Mouse (Mus musculus) right cerebral cortex, postnatal 36 days (tissue): ENCODE measurements around the gene Thsd4.
"Not testable (repeated sequence)": the region's sequence is repeated elsewhere in the genome, so short reads cannot be mapped to it uniquely, and the experiment has no call there.

ENCODE experiments used
- DNase-seq, 2 experiments: peaks; one replicate each; pipeline ENCODE4 v3.0.0; 2022; ENCODE audit warnings: low spot score in 2 of 2, mixed read lengths in 1 of 2

Thsd4 gene

DNA sequence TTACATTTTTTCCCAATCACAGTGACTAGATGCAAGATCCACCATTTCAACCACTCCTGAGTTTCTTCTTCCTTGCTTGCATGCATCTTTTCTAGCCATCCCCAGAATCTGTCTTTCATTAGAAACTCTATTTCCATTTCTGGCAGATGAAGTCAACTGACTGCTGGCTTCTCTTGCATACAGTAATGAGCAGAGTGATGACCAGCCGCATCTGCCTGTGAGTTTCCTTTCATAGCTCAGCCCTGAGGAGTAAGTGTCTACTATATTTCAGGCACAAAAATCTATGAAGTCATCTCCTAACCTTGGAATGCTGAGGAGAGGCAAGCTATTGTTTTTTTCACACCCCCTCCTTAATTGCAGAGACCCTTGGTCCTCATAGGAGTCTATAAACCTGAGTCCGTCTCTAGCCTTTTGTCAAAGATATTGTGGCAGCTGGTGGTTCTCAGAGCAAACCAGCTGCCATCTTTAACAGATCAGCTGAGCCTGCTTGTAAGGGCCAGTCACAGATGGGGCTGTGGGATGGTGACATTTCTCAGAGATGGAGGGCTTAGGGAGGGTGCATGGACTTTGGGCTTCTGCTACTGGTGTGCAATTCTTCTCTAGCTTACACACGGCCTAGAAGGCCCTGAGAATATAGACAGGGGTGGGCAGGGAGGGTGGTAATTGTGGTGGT lies 535.8 kb downstream of the Thsd4 start:
- DNase-seq = peak in 1 of 2 experiments; percentile 39

GRCm38 (mm10) chr9:59981116-59981515 lies 540.7 kb downstream of the Thsd4 start:
- DNase-seq = no peak

GRCm38 (mm10) chr9:59971263-59971662 lies 550.6 kb downstream of the Thsd4 start:
- no peak for DNase-seq

GRCm38 (mm10) chr9:59969383-59969782 lies 552.5 kb downstream of the Thsd4 start:
- DNase-seq = peak in 1 of 2 experiments; percentile 51

- DNase-seq = no peak
These were observed 556.8 kb downstream of the Thsd4 start for GRCm38 (mm10) chr9:59965046-59965445.

- peak; percentile 35 to 68 for DNase-seq
These were observed 557.5 kb downstream of the Thsd4 start for GRCm38 (mm10) chr9:59964367-59964766.

GRCm38 (mm10) chr9:59961201-59961955 lies 560.5 kb downstream of the Thsd4 start:
- DNase-seq = no peak

- DNase-seq = no peak
These were observed 561.3 kb downstream of the Thsd4 start, which contains the start of gene Nr2e3 for GRCm38 (mm10) chr9:59960559-59960958. TSS of gene Nr2e3 (minus strand) at chr9:59960659.

- DNase-seq = peak; percentile 30 to 49
These were observed 562.6 kb downstream of the Thsd4 start for GRCm38 (mm10) chr9:59959276-59959675.

DNA sequence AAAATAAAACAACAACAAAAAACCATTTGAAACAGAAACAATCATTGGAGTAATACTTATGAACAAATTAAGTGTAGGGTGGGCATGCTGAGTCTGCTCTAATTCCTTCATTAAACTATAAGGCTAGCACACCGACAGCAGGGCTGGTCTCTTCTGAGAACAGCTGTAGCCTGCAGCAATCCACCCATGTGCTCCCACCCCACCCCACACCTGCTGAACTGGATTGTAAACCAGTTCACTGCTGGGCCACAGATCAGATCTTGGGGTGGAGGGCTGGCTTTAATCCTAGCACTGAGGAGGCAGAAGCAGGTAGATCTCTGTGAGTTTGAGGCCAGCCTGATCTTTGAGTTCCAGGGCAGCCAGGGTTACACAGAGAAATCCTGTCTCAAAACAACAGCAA lies 563.7 kb downstream of the Thsd4 start:
- DNase-seq = not testable (repeated sequence)

GRCm38 (mm10) chr9:59956496-59956895 lies 565.4 kb downstream of the Thsd4 start:
- DNase-seq = no peak

GRCm38 (mm10) chr9:59955692-59956091 lies 566.2 kb downstream of the Thsd4 start:
- no peak for DNase-seq

DNA sequence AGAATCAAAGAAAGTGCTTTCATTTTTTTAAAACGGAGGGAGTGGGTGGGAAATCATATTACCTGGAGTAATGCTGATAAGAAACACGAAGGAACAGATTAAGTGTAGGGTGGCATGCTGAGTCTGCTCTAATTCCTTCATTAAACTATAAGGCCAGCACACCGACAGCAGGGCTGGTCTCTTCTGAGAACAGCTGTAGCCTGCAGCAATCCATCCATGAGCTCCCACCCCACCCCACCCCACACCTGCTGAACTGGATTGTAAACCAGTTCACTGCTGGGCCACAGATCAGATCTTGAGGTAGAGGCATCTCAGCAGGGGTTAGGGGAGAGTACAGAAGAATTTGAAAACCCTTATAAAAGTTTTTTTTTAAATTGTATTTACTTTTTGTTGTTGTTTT lies 566.6 kb downstream of the Thsd4 start:
- DNase-seq = no peak

DNA sequence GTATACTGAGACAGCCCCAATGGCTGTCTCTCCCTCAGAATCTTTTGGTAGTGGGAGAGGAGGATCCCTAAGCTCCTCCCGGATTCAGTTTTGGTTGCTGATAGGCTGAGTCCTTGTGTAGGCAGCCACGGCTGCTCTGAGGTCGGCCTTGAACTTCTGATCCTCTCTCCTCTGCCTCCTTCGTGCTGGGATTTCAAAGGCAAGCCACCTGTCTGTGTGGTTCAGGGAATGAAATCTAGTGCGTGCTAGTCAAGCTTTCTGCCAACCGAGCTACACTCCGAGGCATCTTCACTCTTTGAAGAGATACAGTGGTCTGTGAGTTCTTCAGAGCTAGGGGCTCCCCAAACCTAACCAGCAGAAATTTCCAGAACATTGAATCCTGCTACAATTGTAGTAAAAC lies 568.3 kb downstream of the Thsd4 start:
- no peak for DNase-seq

DNA sequence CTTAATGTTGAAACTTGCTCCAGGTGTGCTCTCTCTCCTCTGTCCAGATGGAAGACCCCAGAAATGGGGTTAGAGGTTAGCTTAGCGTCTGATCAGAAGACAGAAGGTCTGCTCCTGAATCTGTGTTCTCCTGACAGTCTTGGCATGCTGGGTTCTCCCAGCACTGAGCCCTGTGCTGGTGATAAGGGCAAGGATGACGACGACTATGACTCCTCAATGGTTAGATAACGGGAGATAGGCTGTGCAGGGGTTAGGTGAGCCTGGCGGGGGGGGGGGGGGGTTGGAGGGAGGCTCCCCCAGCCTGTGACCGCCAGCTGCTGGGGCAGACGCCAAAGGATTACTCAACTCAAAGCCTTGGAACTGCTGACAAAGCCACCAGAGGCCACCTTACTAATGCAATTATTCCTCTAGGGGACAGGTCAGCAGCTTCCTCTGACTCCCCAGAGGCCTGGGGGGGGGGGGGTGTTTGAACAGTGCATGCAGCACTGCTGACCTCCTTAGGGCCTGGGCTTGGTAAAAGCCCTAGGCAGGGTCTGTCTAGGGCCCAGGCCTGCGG lies 569.3 kb downstream of the Thsd4 start:
- DNase-seq = no peak

DNA sequence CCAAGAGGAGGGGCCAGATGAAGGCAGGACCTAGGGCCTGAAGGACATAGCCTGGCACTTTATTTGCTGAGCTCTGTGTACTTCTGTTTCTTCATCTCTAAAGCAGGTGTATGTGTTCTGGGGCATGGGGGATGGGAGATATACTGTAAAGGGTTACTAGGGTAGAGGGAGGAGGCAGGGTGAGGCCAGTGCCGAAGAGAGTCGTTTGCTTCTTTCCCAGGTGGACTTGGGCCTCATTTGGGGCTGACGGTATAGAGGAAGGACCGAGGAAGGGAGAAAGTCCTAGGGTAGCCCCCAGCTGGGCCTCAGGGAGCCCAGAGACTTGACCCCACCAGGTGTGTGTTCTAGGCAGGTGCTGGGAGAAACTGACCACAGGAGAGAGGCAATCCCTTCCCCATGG lies 569.9 kb downstream of the Thsd4 start:
- DNase-seq = no peak

DNA sequence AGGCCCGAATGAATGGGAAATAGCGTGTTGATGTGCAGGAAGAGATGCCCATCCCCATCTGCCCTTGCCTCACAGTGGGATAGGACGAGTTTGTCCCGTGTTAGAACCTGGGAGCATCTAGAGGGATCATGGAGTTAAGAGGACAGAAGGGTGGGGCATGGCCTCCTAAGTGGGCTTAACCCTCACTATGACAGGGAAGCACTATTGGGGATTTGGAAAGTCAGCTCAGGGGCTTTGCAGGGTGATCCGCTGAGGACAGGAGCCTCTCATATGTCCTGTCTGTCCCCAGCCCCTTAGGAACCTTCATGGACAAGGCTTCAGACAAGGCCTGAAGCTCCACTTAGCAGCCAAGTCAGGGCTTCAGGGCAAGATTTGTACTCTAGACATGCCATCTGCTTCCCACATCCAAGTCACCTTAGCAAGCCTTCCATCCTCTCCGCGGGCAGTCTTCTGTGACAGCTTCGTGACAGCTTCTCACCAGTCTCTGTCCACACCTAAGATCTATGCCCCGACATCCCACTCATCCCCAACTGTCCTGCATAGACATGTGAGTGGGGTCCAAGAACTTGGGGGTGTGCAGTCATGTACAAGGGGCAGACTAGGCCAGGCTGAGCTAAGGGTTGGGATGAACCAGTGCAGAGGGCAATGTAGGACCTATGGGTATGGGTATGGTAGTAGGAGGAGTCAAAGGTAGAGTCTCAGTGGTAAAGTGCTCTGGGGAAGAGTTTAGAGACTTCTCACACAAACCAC lies 570.7 kb downstream of the Thsd4 start:
- DNase-seq = no peak

DNA sequence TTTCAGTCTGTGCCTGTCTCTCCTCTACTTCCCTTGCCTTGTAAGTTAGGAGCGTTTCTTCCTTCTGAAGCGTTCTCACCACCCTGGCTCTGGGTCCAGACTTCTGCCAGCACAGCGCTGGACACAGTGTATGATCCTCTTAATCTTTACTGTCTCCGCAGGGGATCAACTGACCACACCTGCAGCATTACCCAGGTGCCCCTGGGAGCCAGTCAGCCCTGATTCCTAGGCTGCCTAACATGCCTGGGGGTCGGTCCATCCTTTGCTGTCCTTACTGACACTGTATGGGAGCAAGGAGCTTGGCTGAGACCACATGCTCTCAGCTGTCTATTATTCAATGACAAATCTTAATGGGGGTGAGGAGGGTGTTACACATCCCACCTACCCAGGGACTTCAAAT lies 571.9 kb downstream of the Thsd4 start:
- no peak for DNase-seq

GRCm38 (mm10) chr9:59949511-59949910 lies 572.3 kb downstream of the Thsd4 start:
- no peak for DNase-seq

DNA sequence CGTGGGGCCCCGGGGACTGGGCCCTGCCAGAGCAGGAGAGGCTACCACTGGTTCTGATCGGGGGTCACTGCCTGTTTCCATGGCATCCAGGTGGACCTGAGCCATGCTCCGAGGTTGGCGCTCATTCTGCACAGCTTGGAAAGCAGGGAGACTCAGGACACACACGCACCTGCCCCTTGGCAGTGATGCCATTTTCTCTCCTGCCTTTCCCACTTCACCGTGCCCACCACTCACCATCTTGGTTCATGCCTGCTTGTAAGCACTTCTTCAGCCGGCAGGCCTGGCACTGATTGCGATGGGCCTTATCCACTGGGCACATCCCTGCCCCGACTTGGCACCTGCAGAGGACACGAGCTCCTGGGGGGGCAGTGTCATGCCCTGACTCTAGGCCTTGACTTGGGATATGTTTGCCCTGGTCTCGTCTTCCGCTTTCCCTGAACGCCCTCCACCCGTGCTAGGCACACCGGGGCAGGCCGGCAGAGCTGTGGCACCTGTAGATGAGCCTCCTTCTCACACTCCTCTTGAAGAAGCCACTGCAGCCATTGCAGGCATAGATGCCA lies 573.1 kb downstream of the Thsd4 start:
- DNase-seq = no peak

DNA sequence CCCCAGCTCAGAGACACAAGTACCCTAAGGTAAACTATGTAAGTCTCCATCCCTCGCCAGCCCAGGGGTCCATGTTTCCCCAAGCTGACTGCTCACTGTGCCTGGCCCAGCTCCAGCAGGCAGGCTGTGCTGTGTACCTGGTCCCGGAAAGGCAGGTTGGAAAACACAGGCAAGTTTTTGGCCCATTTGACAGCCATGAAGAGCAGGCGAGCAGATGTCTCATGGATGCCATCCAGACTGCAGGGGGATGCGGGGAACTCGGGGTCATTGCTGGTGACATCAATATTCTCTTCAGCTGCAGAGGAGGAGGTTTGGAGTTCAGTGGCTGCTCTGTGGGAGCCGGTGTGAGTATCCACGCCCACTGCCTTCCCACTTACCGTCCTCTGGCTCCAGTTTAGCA lies 573.6 kb downstream of the Thsd4 start:
- no peak for DNase-seq

GRCm38 (mm10) chr9:59947271-59947670 lies 574.6 kb downstream of the Thsd4 start:
- no peak for DNase-seq
